Mouse (Mus musculus): ENCODE data around the gene Gpd1l.

Gpd1l gene

GRCm38 (mm10) chr9:114930464-114931090, 3.2 kb downstream of the Gpd1l start:
- DNase-seq (ENCODE audit: low read depth, low spot score), result no peak

- no peak for DNase-seq (ENCODE audit: low read depth, low spot score)
These were observed 8.2 kb downstream of the Gpd1l start for GRCm38 (mm10) chr9:114925571-114925970.

- DNase-seq (ENCODE audit: low read depth, low spot score), result peak; percentile 30
These were observed 8.7 kb downstream of the Gpd1l start for GRCm38 (mm10) chr9:114925039-114925438.

GRCm38 (mm10) chr9:114924511-114924910, 9.3 kb downstream of the Gpd1l start:
- DNase-seq (ENCODE audit: low read depth, low spot score), result no peak

- DNase-seq (ENCODE audit: low read depth, low spot score), result no peak
These were observed 11.6 kb downstream of the Gpd1l start for GRCm38 (mm10) chr9:114922209-114922608.

- peak; percentile 79 for DNase-seq (ENCODE audit: low read depth, low spot score)
These were observed 12.3 kb downstream of the Gpd1l start for GRCm38 (mm10) chr9:114921352-114922081.

- DNase-seq (ENCODE audit: low read depth, low spot score), result no peak
These were observed 13.2 kb downstream of the Gpd1l start for GRCm38 (mm10) chr9:114920569-114920968.

GRCm38 (mm10) chr9:114912680-114913649, 20.8 kb downstream of the Gpd1l start:
- DNase-seq (ENCODE audit: low read depth, low spot score), result peak; percentile 67

GRCm38 (mm10) chr9:114907509-114907908, 26.3 kb downstream of the Gpd1l start:
- DNase-seq (ENCODE audit: low read depth, low spot score), result no peak

- no peak for DNase-seq (ENCODE audit: low read depth, low spot score)
These were observed 37.9 kb downstream of the Gpd1l start for GRCm38 (mm10) chr9:114895919-114896318.

GRCm38 (mm10) chr9:114892974-114893373, 40.8 kb downstream of the Gpd1l start:
- DNase-seq (ENCODE audit: low read depth, low spot score), result no peak

- no peak for DNase-seq (ENCODE audit: low read depth, low spot score)
These were observed 43.4 kb downstream of the Gpd1l start for GRCm38 (mm10) chr9:114890377-114890776.

- DNase-seq (ENCODE audit: low read depth, low spot score), result peak; percentile 72
These were observed 44.9 kb downstream of the Gpd1l start for GRCm38 (mm10) chr9:114888856-114889407.

- DNase-seq (ENCODE audit: low read depth, low spot score), result peak; percentile 76
These were observed 46.1 kb downstream of the Gpd1l start for GRCm38 (mm10) chr9:114887699-114888098.

GRCm38 (mm10) chr9:114885991-114886662, 47.7 kb downstream of the Gpd1l start:
- DNase-seq (ENCODE audit: low read depth, low spot score), result peak; percentile 28

- no peak for DNase-seq (ENCODE audit: low read depth, low spot score)
These were observed 48.2 kb downstream of the Gpd1l start for GRCm38 (mm10) chr9:114885564-114885963.

GRCm38 (mm10) chr9:114881977-114882376, 51.8 kb downstream of the Gpd1l start:
- DNase-seq (ENCODE audit: low read depth, low spot score), result no peak

GRCm38 (mm10) chr9:114855327-114855726, 78.5 kb downstream of the Gpd1l start:
- DNase-seq (ENCODE audit: low read depth, low spot score), result no peak

GRCm38 (mm10) chr9:114854686-114855085, 79.1 kb downstream of the Gpd1l start:
- DNase-seq (ENCODE audit: low read depth, low spot score), result no peak

- DNase-seq (ENCODE audit: low read depth, low spot score), result peak; percentile 39
These were observed 80.5 kb downstream of the Gpd1l start for GRCm38 (mm10) chr9:114853336-114853735.
